Mouse (Mus musculus) common myeloid progenitor, adult 5-6 weeks (primary cell): ENCODE results near the gene Stat1. TPM values are rescaled to one million over a fixed set of nuclear protein-coding genes. Genes with fewer than 3 reads are reported as not detected.

Experiments
- ATAC-seq: replicated peaks from 2 replicates; pipeline ENCODE4 v1.8.0; 2016; ENCODE audit warnings: low read depth, mild to moderate bottlenecking, moderate TSS enrichment, inconsistent platforms; ENCODE audit not compliant: poor library complexity, severe bottlenecking
- total RNA-seq: library from RNA; stranded (forward); fragments of 200-1000, 187-1606 nt; gene quantifications from 2 replicates; pipeline ENCODE4 v1.2.3, GENCODE M21; 2017

Gene Stat1
- total RNA-seq, 1 experiment from 2014 or later, result 61.3 TPM

- peak; percentile 50 for ATAC-seq
These were observed 10.6 kb downstream of the Stat1 start for GRCm38 (mm10) chr1:52129794-52130193.

DNA sequence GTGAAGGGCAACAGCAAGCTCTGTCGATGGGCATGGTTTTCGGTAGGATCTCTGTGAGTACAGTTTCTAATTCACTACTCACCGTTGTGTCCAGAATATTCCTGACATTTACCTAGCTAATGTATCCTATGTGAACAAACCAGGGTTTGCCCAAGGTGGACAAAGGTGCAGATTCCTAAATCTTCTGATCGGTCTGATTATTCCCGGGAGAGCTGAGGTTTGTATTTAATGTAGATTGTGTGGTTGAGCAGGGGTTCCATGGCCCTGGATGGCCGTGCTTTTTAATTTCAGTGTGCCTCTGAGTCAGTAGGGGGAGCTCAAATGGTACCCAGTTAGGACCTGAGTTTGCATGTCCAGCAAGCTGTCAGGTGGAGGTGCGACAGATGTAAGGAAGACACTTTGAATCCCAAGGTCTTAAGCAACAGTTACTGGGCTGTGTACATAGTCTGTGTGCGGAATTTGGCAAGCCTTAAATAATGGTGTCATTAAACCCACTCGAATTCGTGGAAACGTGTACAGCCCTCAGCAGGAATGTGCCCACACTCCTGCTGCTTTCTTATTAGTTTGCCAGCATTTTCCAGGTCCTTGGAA is 12.6 kb downstream of the Stat1 start:
- no peak for ATAC-seq

- no peak for ATAC-seq
These were observed 14.0 kb downstream of the Stat1 start for GRCm38 (mm10) chr1:52133254-52133653.

DNA sequence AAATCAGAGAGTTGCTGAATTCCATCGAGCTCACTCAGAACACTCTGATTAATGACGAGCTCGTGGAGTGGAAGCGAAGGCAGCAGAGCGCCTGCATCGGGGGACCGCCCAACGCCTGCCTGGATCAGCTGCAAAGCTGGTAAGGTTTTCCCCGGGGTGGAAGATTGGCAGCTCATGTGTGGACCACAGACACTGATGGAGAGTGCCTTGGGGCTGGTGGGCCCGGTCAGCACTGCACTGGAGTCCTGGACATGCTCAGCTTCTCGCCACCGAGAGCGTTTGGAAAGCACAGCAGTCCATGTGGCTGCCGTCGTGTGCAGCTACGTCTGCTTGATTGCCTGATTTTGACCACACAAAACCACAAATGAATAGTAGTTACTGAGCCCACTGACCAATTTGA is 18.1 kb downstream of the Stat1 start:
- no peak for ATAC-seq

DNA sequence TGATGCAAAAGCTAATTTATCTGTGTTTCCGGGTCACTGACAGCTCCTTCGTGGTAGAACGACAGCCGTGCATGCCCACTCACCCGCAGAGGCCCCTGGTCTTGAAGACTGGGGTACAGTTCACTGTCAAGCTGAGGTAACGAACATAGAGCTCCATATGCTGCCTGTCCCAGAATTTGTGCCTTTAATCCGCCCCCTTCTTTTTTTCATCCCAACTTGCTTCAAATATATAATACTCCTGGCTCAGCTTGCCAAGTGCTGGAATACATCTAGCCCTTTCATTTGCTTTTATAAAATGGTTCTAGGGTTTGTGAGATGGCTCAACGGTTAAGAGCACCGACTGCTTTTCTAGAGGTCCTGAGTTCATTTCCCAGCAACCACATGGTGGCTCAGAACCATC is 21.3 kb downstream of the Stat1 start:
- ATAC-seq, result no peak

DNA sequence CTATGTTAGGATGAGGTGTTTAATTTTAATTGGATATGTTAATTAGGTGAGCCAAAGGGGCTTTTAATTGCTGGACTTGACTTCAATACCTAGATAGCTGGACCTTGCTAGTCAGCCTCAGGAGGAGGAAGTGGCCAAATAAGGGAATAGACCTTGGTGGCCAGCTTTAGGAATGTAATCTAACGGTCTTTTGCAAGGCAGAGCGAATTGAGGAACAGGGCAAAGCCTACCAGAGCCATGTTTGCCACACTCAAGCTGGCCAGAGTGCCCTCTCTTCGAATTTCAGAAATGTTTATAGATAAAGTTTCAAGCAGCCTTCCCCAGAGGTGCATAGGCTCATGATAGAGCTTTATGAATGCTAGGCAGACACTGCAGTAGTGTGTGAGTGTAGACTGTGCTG is 22.2 kb downstream of the Stat1 start:
- ATAC-seq, result 0 out of 2 replicates have a peak, but pooled peaks have one; percentile 36

GRCm38 (mm10) chr1:52142117-52142516 is 22.9 kb downstream of the Stat1 start:
- no peak for ATAC-seq

GRCm38 (mm10) chr1:52143191-52143590 is 24.0 kb downstream of the Stat1 start:
- no peak for ATAC-seq

GRCm38 (mm10) chr1:52143596-52144156 is 24.4 kb downstream of the Stat1 start:
- ATAC-seq, result no peak

DNA sequence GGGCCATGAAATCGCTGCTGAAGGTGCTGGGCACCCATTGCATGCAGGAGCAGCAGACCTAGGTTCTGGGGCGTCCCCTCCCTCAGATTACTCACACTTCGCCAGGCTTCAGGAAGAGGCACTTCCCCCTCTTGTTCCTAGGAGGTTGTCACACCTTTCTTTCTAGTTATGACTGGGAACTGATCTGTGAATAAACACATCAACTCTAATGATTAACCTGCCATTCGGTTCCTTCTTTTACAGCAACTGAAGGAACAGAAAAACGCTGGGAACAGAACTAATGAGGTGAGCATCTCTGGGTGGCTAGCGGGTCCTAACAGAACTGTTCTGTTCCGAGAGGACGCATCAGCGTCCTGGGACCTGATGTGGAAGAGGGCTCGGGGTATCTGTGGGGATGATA is 25.7 kb downstream of the Stat1 start:
- ATAC-seq, result no peak

- ATAC-seq, result peak; percentile 64
These were observed 27.2 kb downstream of the Stat1 start for GRCm38 (mm10) chr1:52146214-52146970.

DNA sequence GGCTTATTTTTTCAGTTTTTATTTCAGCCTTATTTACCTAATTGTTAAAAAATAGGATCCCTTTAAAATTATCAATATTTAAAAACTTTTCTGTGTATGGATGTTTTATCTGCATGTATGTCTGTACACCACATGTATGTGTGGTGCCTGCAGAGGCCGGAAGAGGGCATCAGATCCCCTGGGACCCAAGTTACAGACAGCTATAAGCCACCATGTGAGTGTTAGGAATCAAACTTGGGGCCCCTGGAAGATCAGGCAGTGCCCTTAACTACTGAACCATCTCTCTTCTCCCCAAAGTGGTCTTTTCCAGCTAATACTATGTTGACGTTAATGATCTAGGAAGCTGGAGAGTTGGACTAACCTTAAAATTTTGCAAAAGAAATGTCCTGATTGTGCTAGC is 28.2 kb downstream of the Stat1 start:
- no peak for ATAC-seq

DNA sequence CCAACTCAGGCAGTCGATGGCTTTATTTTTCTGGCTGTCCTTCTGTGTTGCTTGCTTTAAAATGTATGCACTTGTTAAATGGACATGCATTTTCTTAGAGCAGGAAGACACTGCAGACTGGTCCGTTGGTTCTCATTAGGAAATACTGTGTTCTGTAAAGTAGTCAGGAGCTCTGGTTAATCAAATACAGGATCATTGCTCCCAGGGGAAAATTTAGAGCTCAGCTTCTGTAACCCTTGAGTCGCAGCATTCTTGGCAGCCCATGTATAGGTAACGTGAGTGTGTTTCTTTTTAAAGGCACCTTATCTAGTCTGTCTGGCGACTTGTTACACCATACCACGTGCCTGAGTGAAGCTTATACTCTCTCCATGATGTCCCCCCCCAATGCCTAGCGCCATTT is 28.9 kb downstream of the Stat1 start:
- no peak for ATAC-seq

DNA sequence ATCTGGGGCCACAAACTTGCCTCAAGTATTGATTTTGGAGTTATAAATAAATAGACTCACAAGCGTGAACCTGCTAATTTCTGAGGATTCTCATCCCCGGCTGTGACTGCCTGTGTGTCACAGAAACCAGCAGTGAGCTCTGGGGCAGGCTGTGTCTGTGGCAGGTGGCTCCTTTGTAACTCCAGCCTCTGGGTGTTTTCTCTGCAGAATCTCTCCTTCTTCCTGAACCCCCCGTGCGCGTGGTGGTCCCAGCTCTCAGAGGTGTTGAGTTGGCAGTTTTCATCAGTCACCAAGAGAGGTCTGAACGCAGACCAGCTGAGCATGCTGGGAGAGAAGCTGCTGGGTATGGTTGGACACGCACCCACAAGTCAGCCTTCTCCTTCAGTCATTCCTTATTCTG is 29.5 kb downstream of the Stat1 start:
- ATAC-seq, result no peak

- peak; percentile 82 for ATAC-seq
These were observed 30.7 kb downstream of the Stat1 start for GRCm38 (mm10) chr1:52149934-52150346.

GRCm38 (mm10) chr1:52150676-52151075 is 31.4 kb downstream of the Stat1 start:
- ATAC-seq, result peak; percentile 82

DNA sequence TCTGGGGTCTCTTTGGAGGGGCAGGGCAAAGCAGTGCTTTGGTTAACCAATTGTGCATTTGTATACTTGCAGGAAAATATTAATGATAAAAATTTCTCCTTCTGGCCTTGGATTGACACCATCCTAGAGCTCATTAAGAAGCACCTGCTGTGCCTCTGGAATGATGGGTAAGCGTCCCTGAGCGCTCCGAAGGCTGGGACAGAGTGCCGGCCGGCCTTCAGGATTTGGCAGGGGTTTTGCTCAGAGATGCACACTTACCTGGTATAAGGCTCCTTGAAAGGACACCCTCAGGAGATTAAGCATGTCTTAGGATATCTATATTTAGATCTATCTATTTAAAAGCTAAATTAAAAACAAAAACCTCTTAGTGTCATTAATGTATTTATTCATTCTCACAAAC is 31.9 kb downstream of the Stat1 start:
- no peak for ATAC-seq

- no peak for ATAC-seq
These were observed 33.1 kb downstream of the Stat1 start for GRCm38 (mm10) chr1:52152369-52152768.

DNA sequence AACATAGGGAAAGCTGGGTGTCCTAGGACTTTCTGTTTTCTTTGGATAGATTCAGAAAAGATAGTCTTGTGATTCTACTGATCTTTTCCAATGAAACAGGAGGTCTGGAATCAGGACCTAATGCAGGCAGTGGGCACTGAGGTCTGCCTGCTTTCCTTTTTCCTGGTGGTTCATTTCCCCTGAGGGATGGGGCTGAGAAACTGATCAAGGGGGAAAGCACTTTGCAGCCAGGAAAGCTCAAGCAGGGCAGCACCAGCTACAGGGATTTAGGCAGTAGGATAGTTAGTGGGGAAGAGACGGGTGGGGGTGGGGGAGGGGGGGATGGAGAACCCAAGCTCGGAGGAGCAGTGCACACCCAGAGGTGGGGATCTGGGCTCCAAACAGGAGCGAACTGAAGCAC is 33.7 kb downstream of the Stat1 start:
- ATAC-seq, result no peak

DNA sequence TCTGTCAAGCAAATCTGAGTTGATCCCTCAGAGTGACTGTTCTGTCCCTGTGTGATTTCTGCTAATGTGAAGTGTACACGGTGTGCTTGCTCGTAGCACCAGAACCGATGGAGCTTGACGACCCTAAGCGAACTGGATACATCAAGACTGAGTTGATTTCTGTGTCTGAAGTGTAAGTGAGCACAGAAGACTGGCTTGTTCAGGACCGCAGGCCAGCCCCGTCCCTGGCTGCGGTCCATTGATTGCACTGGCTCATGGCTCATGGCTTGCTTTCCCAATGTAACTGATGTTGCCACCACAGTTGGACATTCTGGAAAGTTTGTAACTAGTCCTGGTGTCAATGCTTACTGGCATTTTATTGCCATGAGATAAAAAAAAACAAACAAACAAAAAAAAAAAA is 35.6 kb downstream of the Stat1 start:
- ATAC-seq, result no peak

GRCm38 (mm10) chr1:52156351-52156750 is 37.1 kb downstream of the Stat1 start:
- no peak for ATAC-seq

DNA sequence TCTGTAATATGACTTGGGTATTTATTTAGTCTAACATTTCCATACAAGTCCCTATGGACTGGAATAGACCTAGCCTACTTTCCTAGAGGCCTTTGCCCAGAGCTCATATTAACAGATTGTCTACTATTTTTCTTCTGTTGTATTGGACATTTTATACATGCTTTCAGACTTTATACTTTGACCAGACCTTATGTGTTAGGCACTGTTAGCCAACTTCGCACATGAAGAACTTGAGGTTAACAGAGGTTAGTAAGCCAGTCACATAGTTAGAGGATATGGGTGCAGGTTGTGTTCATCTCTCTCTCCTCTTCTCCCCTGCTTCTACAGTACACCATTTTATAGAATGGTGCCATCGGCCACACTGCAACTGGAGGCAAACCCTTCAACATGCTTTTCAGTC is 38.8 kb downstream of the Stat1 start:
- no peak for ATAC-seq
